Mouse (Mus musculus): ENCODE data around the gene Emilin3.

The Emilin3 gene

GRCm38 (mm10) chr2:160917313-160917712 lies 5.2 kb upstream of the Emilin3 start:
- peak; percentile 87 for DNase-seq (ENCODE audit: low read depth, low spot score)

GRCm38 (mm10) chr2:160916714-160917113 lies 4.6 kb upstream of the Emilin3 start:
- DNase-seq (ENCODE audit: low read depth, low spot score) = no peak

GRCm38 (mm10) chr2:160915821-160916610 lies 3.9 kb upstream of the Emilin3 start:
- DNase-seq (ENCODE audit: low read depth, low spot score) = peak; percentile 91

DNA sequence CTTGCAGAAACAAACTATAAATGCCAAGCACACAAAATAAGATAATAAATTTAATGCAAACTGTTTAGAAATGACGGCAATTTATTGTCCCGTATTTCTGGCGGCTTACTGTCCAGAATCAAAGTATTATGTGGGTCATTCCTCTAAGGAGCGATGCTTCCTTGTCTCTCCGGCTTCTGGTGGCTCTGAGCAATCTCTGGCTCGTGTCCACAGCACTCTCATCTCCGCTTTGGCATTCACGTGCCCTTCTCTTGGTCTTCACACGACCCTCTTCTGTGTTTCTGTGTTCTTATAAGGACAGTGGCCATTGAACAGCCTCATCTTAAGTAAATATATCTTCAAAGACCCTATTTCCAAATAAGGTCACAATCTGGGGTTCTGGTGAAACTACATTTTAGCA lies 2.5 kb upstream of the Emilin3 start:
- peak; percentile 20 for DNase-seq (ENCODE audit: low read depth, low spot score)

DNA sequence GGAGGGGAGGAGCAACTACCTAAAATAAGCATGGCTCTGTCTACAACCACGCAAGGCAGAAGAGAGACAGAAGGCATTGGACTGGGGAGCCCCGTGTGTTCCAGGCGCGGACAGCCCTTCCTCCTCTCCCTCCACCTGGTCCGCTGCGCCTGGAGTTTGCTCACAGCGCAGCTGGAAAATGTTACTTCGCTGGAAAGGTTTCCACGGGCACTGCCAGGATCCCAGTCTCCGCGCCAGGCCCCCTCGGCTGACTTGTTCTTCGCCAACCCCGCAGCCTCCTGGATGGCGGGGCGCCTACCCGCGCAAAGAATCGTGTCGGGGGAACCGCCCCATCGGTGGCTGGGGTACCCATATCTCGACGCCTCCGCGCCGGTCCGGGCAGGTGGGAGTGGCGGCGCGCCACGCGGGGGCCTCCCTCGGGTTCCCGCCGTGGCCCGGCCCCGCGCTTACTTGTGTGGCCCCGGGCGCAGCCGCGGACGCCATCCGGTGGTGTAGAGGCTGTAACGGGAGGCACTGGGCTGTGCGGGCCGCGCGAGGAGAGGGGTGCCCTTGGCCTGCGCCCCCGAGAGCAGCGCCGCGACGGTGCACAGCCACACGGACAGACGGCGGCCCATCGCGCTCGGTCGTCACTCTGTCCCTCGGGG lies 448 bp downstream of the Emilin3 start:
- peak; percentile 56 for DNase-seq (ENCODE audit: low read depth, low spot score)

DNA sequence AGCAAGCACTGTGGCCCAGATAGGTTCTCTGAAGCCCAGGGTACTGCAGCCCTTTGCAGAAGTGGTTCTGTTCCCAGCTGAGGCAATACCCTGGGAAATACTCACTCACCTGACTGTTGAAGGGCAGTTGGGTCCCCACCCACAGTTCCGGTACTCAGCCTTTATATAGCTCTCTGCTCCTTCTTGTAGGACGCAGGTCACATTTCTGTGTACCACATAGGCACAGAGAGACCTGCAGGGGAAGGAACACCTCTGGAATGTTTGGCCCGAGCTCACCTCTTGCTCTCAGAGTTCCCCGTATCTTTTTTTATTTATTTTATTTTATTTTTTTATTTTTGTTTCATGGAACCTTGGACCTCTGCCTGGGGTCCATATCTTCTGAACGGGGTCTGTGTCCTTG lies 1.5 kb downstream of the Emilin3 start:
- DNase-seq (ENCODE audit: low read depth, low spot score) = no peak

- DNase-seq (ENCODE audit: low read depth, low spot score) = peak; percentile 34
Observed at GRCm38 (mm10) chr2:160908607-160909006, 3.5 kb downstream of the Emilin3 start.

DNA sequence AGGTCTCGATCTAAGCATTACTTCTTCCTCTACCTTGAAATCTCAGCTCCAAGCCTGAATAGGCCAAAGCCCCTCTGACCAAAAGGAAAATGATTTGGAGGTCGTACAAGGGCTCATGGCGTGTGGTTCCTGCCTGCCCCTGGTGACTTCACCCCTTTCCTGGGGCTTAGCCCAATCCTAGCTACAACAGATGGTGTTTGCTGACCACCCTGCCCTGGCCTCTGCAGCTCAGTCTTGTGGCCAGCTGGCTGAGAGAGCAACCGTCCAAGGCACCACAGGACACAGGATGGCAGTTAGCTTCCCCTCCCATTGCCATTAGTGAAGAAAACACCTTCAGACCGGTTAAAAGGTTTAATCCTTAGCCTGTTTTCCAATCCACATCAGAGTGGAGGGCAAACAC lies 6.0 kb downstream of the Emilin3 start:
- DNase-seq (ENCODE audit: low read depth, low spot score) = peak; percentile 94

DNA sequence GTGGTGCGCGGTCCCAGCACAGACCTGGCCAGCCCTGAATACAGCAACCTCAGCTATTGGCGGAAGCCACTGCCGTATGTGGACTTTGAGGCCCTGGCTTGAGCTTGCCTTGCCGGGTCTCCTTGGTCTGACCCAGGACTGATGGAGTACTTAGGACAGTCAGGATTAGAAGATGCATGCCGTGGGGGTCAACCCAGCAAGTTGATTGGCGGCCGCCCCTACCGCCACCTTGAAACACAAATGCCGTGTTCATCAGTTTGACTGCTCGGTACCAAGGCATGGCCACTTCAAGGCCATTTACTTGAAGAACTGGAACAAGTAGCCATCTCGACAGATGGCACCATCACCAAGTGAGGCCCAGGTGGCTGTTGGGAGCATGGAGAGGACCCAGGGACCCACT lies 6.8 kb downstream of the Emilin3 start:
- peak; percentile 47 for DNase-seq (ENCODE audit: low read depth, low spot score)

- no peak for DNase-seq (ENCODE audit: low read depth, low spot score)
Observed at GRCm38 (mm10) chr2:160901656-160902412, 10.3 kb downstream of the Emilin3 start.

DNA sequence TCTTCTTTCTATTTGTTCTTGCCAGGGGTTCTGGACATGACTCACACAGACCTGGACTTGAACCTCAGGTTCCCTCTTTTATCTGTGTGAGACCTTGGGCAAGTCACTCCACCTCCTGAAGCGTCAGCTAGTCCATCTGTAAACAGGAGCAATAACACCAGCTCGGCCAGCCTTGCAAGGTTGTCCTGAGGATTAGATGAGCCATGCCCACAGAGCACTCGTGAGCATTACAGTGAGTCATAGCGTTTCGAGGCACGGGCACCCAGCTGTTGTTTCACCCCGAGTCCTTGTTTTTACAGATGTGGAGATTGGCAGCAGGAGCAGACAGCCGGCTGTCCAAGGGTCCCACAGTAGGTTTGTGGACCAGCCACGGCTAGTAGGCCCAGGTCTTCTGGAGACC lies 20.4 kb downstream of the Emilin3 start:
- no peak for DNase-seq (ENCODE audit: low read depth, low spot score)

GRCm38 (mm10) chr2:160891045-160891444 lies 21.1 kb downstream of the Emilin3 start:
- no peak for DNase-seq (ENCODE audit: low read depth, low spot score)

GRCm38 (mm10) chr2:160887859-160888258 lies 24.3 kb downstream of the Emilin3 start:
- peak; percentile 45 for DNase-seq (ENCODE audit: low read depth, low spot score)

GRCm38 (mm10) chr2:160887284-160887683 lies 24.8 kb downstream of the Emilin3 start:
- peak; percentile 93 for DNase-seq (ENCODE audit: low read depth, low spot score)

GRCm38 (mm10) chr2:160886221-160886620 lies 25.9 kb downstream of the Emilin3 start:
- no peak for DNase-seq (ENCODE audit: low read depth, low spot score)

- peak; percentile 85 for DNase-seq (ENCODE audit: low read depth, low spot score)
Observed at GRCm38 (mm10) chr2:160884830-160885229, 27.3 kb downstream of the Emilin3 start.

DNA sequence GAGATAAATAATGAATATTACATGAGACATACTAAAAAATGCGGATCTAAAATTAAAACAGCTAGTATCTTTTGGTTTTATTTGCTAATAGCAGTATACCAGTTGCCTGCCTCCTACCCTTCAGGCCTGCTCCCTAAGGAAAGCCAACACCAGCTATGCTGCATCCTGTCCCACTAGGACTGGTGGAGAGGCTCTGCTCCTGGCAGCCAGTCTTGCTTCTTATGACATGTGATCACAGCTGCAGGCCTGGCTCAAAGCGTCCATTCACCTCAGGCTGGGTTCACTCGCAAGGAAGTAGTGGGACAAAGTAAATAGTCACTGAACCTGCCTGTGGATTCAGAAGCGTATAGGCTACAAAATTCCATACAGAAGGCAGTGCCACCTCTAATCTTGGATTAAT lies 28.2 kb downstream of the Emilin3 start:
- DNase-seq (ENCODE audit: low read depth, low spot score) = peak; percentile 65

GRCm38 (mm10) chr2:160882436-160882835 lies 29.7 kb downstream of the Emilin3 start:
- peak; percentile 53 for DNase-seq (ENCODE audit: low read depth, low spot score)

DNA sequence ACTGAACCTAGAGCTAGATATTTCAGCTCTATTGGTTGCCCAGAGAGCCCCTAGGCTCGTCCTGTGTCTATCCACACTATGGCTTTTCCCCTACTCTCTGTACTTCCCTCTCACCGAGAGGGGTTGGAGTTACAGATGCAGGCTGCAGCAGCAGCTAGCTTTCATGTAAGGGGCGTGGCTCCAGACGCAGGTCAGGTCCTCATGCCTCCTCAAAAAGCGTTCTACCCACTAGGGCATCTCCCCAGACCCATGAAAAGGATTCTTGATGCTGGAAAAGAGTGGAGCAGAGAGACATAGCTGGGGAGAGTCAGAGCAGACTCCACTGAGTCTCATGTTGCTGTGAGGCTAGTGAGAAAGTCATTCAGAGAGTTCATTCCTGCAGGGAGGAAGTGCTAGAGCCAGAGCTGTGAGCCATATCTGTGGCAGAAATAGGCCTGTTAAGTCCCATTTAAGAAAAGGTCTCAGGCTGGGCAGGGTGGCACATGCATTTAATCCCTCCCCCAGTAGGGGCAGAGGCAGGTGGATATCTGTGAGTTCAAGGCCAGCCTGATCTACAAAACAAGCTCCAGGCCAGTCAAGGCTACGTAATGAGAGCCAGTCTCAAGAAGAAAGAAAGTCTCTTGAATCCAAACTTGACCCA lies 30.5 kb downstream of the Emilin3 start:
- no peak for DNase-seq (ENCODE audit: low read depth, low spot score)

GRCm38 (mm10) chr2:160880453-160881195 lies 31.5 kb downstream of the Emilin3 start, which contains the start of gene Lpin3:
Gene Lpin3 (plus strand): TSS chr2:160880670.
- DNase-seq (ENCODE audit: low read depth, low spot score) = peak; percentile 52

- no peak for DNase-seq (ENCODE audit: low read depth, low spot score)
Observed at GRCm38 (mm10) chr2:160876115-160876514, 36.0 kb downstream of the Emilin3 start.
